Mouse (Mus musculus): Measurements from ENCODE around the gene Serpinb9f. TPM values are rescaled to one million over a fixed set of nuclear protein-coding genes. Genes with fewer than 3 reads are reported as not detected.
"Not testable (repeated sequence)": the region's sequence is repeated elsewhere in the genome, so short reads cannot be mapped to it uniquely, and the experiment has no call there.

The Serpinb9f gene
- polyA plus RNA-seq (2012; rRNA removed) = not detected in 2 replicates

GRCm38 (mm10) chr13:33323777-33324176, at the start of gene Serpinb9f:
Gene Serpinb9f (plus strand): TSS chr13:33324077.
- not testable (repeated sequence) for DNase-seq (ENCODE audit: low read depth)

- not testable (repeated sequence) for DNase-seq (ENCODE audit: low read depth)
Measured at GRCm38 (mm10) chr13:33308631-33309030, 15.2 kb upstream of the Serpinb9f start.

- not testable (repeated sequence) for DNase-seq (ENCODE audit: low read depth)
Measured at GRCm38 (mm10) chr13:33356666-33357065, 32.8 kb downstream of the Serpinb9f start.

Other genes starting within 250 kb of the Serpinb9f start
- 0.98 and 3.3 TPM in 2 replicates for gene Serpinb1b, start 245.5 kb upstream of the Serpinb9f start, polyA plus RNA-seq (2012; rRNA removed)
- not detected in 2 replicates for gene Serpinb9c, start 164.3 kb upstream of the Serpinb9f start, polyA plus RNA-seq (2012; rRNA removed)
- not detected in 2 replicates for gene Serpinb9d, start 131.1 kb upstream of the Serpinb9f start, polyA plus RNA-seq (2012; rRNA removed)
- gene Serpinb9e, start 74.5 kb upstream of the Serpinb9f start, polyA plus RNA-seq (2012; rRNA removed) = 0.10 TPM in 1 of 2 replicates, not detected in the other
- gene Gm11397, start 71.7 kb downstream of the Serpinb9f start, polyA plus RNA-seq (2012; rRNA removed) = not detected in 2 replicates
- 0.04 TPM in 1 of 2 replicates, not detected in the other for gene Serpinb9g, start 160.7 kb downstream of the Serpinb9f start, polyA plus RNA-seq (2012; rRNA removed)